Mouse (Mus musculus) embryonic fibroblast, embryonic 13.5 days (primary cell): Measurements from ENCODE around the gene Flnb.

Source experiments
- CTCF ChIP-seq: IDR thresholded peaks from 2 replicates; pipeline ENCODE4 v1.5.1; 2011; ENCODE audit warnings: mild to moderate bottlenecking, control low read depth, low read length, moderate library complexity, borderline replicate concordance; ENCODE audit not compliant: insufficient read depth
- POLR2A ChIP-seq: IDR thresholded peaks from 2 replicates; pipeline ENCODE4 v1.6.1; 2011; ENCODE audit warnings: low read depth, mild to moderate bottlenecking, control low read depth, low read length, moderate library complexity

GRCm38 (mm10) chr14:7889834-7890233 lies 72.1 kb downstream of the Flnb start:
- no peak for TF ChIP-seq POLR2A
- no peak for TF ChIP-seq CTCF
